Mouse (Mus musculus): Measurements from ENCODE around the gene Larp1. TPM values are rescaled to one million over a fixed set of nuclear protein-coding genes. Genes with fewer than 3 reads are reported as not detected.

The Larp1 gene
- total and polyA plus RNA-seq, 3 experiments = 73.9 to 2,325 (median 201) TPM

- 0 out of 2 replicates have a peak, but pooled peaks have one; percentile 6 for TF ChIP-seq SMC3 (IDR thresholded peaks at IDR 0.05; ENCODE audit: low read depth, low read length)
- no peak for TF ChIP-seq MYC (IDR thresholded peaks at IDR 0.05; ENCODE audit: low read depth, low read length)
- peak; percentile 91 for TF ChIP-seq ZNF384 (IDR thresholded peaks at IDR 0.05; ENCODE audit: low read depth, low read length)
- TF ChIP-seq MEF2A (IDR thresholded peaks at IDR 0.05; ENCODE audit: extremely low read depth, insufficient replicate concordance, low read depth, low read length, poor library complexity, severe bottlenecking) = no peak
- Histone ChIP-seq H3K27me3 (ENCODE audit: control insufficient read depth in 1 of 2, insufficient read depth in 2 of 2, low read length in 2 of 2) (no peaks in the 10 kb centered on the region), H3K79me2 (ENCODE audit: control insufficient read depth, insufficient read depth, low read length, poor library complexity) (peaks cover 32% of the 10 kb centered on the region), H3K9ac (ENCODE audit: control insufficient read depth, low read depth, low read length, poor library complexity, severe bottlenecking) (peak overlapping the region; percentile 37), H3K36me3 (ENCODE audit: control insufficient read depth in 1 of 2, insufficient read depth in 2 of 2, low read length in 2 of 2) (peaks cover 0 to 19% of the 10 kb centered on the region in 2 experiments; a peak in 2 of 4 replicates), H3K27ac (ENCODE audit: control insufficient read depth, low read depth, low read length) (peak overlapping the region; percentile 53), H3K4me1 (ENCODE audit: control insufficient read depth in 1 of 2, insufficient read depth in 2 of 2, low read length in 2 of 2) (peaks cover 9 to 16% of the 10 kb centered on the region in 2 experiments), H3K4me3 (ENCODE audit: control insufficient read depth in 1 of 2, insufficient read depth in 1 of 2, low read depth in 2 of 2, low read length in 2 of 2) (no peak overlapping the region), H3K9me3 (replicated peaks; ENCODE audit: insufficient read depth, low read length) (no peaks in the 10 kb centered on the region)
- peak; percentile 48 for DNase-seq (ENCODE audit: low read depth, low spot score)
Observed at GRCm38 (mm10) chr11:58101194-58101720, 92.4 kb downstream of the Larp1 start.

- Histone ChIP-seq H3K79me2 (ENCODE audit: control insufficient read depth, insufficient read depth, low read length, poor library complexity) (peaks cover 34% of the 10 kb centered on the region), H3K4me3 (ENCODE audit: control insufficient read depth in 1 of 2, insufficient read depth in 1 of 2, low read depth in 2 of 2, low read length in 2 of 2) (peak overlapping the region in 1 of 2 experiments; percentile 69; a peak in 1 of 4 replicates), H3K27me3 (ENCODE audit: control insufficient read depth in 1 of 2, insufficient read depth in 2 of 2, low read length in 2 of 2) (no peaks in the 10 kb centered on the region), H3K4me1 (ENCODE audit: control insufficient read depth in 1 of 2, insufficient read depth in 2 of 2, low read length in 2 of 2) (peaks cover 9 to 16% of the 10 kb centered on the region in 2 experiments), H3K36me3 (ENCODE audit: control insufficient read depth in 1 of 2, insufficient read depth in 2 of 2, low read length in 2 of 2) (peaks cover 0 to 19% of the 10 kb centered on the region in 2 experiments; a peak in 2 of 4 replicates), H3K9ac (ENCODE audit: control insufficient read depth, low read depth, low read length, poor library complexity, severe bottlenecking) (no peak overlapping the region), H3K27ac (ENCODE audit: control insufficient read depth, low read depth, low read length) (no peak overlapping the region; the same call in 1 of the 2 replicates), H3K9me3 (replicated peaks; ENCODE audit: insufficient read depth, low read length) (no peaks in the 10 kb centered on the region)
- TF ChIP-seq GATA1 (IDR thresholded peaks at IDR 0.05; ENCODE audit: low read depth, low read length) = no peak
- no peak for TF ChIP-seq UBTF (IDR thresholded peaks at IDR 0.05; ENCODE audit: borderline replicate concordance, insufficient read depth, low read depth, low read length)
- TF ChIP-seq RAD21 (IDR thresholded peaks at IDR 0.05; ENCODE audit: low read depth, low read length) = no peak
- TF ChIP-seq BHLHE40 (IDR thresholded peaks at IDR 0.05; ENCODE audit: borderline replicate concordance, low read depth, low read length) = no peak
- no peak for TF ChIP-seq ETS1 (IDR thresholded peaks at IDR 0.05; ENCODE audit: low read depth, low read length)
- TF ChIP-seq NELFE (IDR thresholded peaks at IDR 0.05; ENCODE audit: low read depth, low read length) = no peak
- TF ChIP-seq MYB (IDR thresholded peaks at IDR 0.05; ENCODE audit: low read depth, low read length) = no peak
- TF ChIP-seq ZMIZ1 (IDR thresholded peaks at IDR 0.05; ENCODE audit: low read depth, low read length) = no peak
- DNase-seq (ENCODE audit: low read depth, low spot score) = no peak
Observed at GRCm38 (mm10) chr11:58102146-58102545, 93.3 kb downstream of the Larp1 start.
